Mouse (Mus musculus): ENCODE data around the gene Cnnm3.

DNA sequence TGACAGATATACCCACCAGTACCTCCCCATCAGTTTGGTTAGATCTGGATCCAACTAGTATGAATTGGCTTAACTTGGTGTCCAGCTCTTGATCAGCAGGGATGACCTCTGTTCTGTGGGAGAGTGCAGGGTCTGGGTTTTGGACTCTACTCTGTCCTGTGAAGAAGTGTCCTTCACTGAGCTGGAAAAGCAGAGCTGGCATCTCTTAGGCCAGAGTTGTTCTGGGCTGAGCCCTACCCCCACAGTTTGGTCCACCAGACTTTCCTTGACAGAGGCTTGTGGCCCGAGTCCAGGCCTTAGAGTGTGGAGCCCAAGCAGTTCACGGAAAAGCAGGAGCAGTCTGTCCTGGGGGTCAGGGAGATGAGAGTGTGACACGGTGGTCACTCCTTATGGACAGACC, 37.0 kb upstream of the Cnnm3 start:
- no peak for TF ChIP-seq CTCF (IDR thresholded peaks at IDR 0.05; ENCODE audit: control insufficient read depth, insufficient read depth, insufficient replicate concordance, low read depth, low read length)
- TF ChIP-seq POLR2A (IDR thresholded peaks at IDR 0.05; ENCODE audit: control insufficient read depth, low read depth, low read length), result no peak

Measured in testis, adult 2 months (tissue).